Mouse (Mus musculus) megakaryocyte, embryonic 14.5 days (primary cell): ENCODE results near the gene Inpp5k.

Source experiments
- FLI1 ChIP-seq: IDR thresholded peaks from 2 replicates; pipeline ENCODE4 v1.6.1; 2012; ENCODE audit warnings: low read length, inconsistent platforms, mixed read lengths
- GATA1 ChIP-seq: IDR thresholded peaks from 3 replicates; pipeline ENCODE4 v1.6.1; 2012; ENCODE audit warnings: mixed read lengths, low read length, inconsistent platforms, borderline replicate concordance

GRCm38 (mm10) chr11:75620136-75620780, 10.5 kb upstream of the Inpp5k start:
- TF ChIP-seq GATA1 (no peak), FLI1 (no peak)
